Mouse (Mus musculus) lung, adult 2 months (tissue): ENCODE results near the gene Ptprd.

Experiments
- CTCF ChIP-seq: fragments of 200-500 bp; IDR thresholded peaks from 2 replicates; pipeline ENCODE4 v1.5.1; 2011; ENCODE audit warnings: mild to moderate bottlenecking, low read length, control low read depth; ENCODE audit not compliant: insufficient read depth
- POLR2A ChIP-seq: fragments of 200-500 bp; IDR thresholded peaks from 2 replicates; pipeline ENCODE4 v1.6.1; 2011; ENCODE audit warnings: low read depth, mild to moderate bottlenecking, control low read depth, low read length, borderline replicate concordance; ENCODE audit errors: extremely low read depth

- TF ChIP-seq POLR2A, result no peak
- no peak for TF ChIP-seq CTCF
These were observed 2215.9 kb downstream of the Ptprd start for GRCm38 (mm10) chr4:75995841-75996240.
